Mouse (Mus musculus): Measurements from ENCODE around the gene Topbp1. TPM values are rescaled to one million over a fixed set of nuclear protein-coding genes. Genes with fewer than 3 reads are reported as not detected.
A peak's percentile ranks its signal among the peaks of the same experiment; 100 is the strongest.

The Topbp1 gene
- polyA plus RNA-seq, 1 experiment = not detected

- no peak overlapping the region for H3K4me3 ChIP-seq (ENCODE audit: insufficient read depth, low read depth, low read length)
- H3K4me1 ChIP-seq (ENCODE audit: control insufficient read depth, insufficient read depth, low read length) = peaks cover 4% of the 10 kb centered on the region; the same call in 1 of the 2 replicates
- H3K27ac ChIP-seq (ENCODE audit: insufficient read depth, low read depth, low read length) = no peak overlapping the region
- 39% methylated on average over 6 of the region's 6 CpGs for WGBS
- TF ChIP-seq POLR2A (IDR thresholded peaks at IDR 0.05; ENCODE audit: insufficient read depth, low read depth, low read length) (no peak), CTCF (IDR thresholded peaks at IDR 0.05; ENCODE audit: insufficient read depth, low read depth, low read length) (no peak)
Measured at GRCm38 (mm10) chr9:103363088-103363487, 58.1 kb downstream of the Topbp1 start.

DNA sequence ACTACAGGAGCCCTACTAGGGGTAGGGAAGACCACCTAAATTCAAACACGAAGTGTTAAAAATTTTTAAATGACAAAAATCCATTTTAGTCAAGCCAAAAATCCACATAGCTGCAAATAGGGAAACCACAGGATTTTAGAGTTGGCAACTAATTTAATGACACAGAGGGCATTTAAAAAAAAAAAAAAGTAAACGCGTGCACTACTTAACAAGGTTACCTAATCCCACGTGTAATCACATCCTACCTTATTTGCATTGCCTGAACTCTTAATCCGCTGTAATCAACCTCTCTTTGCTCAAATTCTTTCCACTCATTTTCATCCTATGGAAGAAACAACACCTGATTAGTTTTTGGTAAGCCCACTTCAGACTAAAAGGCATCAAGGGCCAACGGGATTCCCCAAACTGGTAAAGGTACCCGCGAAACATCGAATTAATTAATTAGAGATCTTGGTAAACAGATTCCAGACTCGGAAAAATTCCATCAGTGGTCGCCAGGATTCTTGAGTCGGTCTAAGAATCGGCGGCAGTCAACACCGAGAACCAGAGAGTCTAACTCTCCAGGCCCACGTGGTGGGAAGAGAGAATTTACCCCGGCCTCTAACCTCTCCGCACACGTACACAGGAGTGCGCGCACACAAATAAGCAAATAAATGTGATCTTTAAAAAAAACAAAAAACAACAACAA lies 58.9 kb downstream of the Topbp1 start:
- Histone ChIP-seq H3K4me1 (ENCODE audit: control insufficient read depth, insufficient read depth, low read length) (peaks cover 4% of the 10 kb centered on the region; the same call in 1 of the 2 replicates), H3K4me3 (ENCODE audit: insufficient read depth, low read depth, low read length) (peak overlapping the region; percentile 93), H3K27ac (ENCODE audit: insufficient read depth, low read depth, low read length) (no peak overlapping the region)
- TF ChIP-seq POLR2A (IDR thresholded peaks at IDR 0.05; ENCODE audit: insufficient read depth, low read depth, low read length) (no peak), CTCF (IDR thresholded peaks at IDR 0.05; ENCODE audit: insufficient read depth, low read depth, low read length) (no peak)
- WGBS = 4% methylated on average over 21 of the region's 21 CpGs

- WGBS = 3% methylated on average over 92 of the region's 94 CpGs
- Histone ChIP-seq H3K27ac (ENCODE audit: insufficient read depth, low read depth, low read length) (peak overlapping the region; percentile 92), H3K4me1 (ENCODE audit: control insufficient read depth, insufficient read depth, low read length) (peaks cover 5% of the 10 kb centered on the region), H3K4me3 (ENCODE audit: insufficient read depth, low read depth, low read length) (peak overlapping the region; percentile 93)
- no peak; the same call in 1 of the 2 replicates for TF ChIP-seq CTCF (IDR thresholded peaks at IDR 0.05; ENCODE audit: insufficient read depth, low read depth, low read length)
- no peak; the same call in 1 of the 2 replicates for TF ChIP-seq POLR2A (IDR thresholded peaks at IDR 0.05; ENCODE audit: insufficient read depth, low read depth, low read length)
Measured at GRCm38 (mm10) chr9:103364601-103365289, 59.7 kb downstream of the Topbp1 start.

GRCm38 (mm10) chr9:103365290-103366247 lies 60.6 kb downstream of the Topbp1 start, which contains the start of gene Cdv3:
TSS of gene Cdv3 (minus strand) at chr9:103365840.
- H3K4me3 ChIP-seq (ENCODE audit: insufficient read depth, low read depth, low read length) = peak within 1 kb of the TSS; percentile 93
- TF ChIP-seq POLR2A (IDR thresholded peaks at IDR 0.05; ENCODE audit: insufficient read depth, low read depth, low read length) = peak; percentile 30; the same call in 1 of the 2 replicates
- no peak for TF ChIP-seq CTCF (IDR thresholded peaks at IDR 0.05; ENCODE audit: insufficient read depth, low read depth, low read length)
- WGBS = 2% methylated on average over 79 of the region's 95 CpGs
- H3K27ac ChIP-seq (ENCODE audit: insufficient read depth, low read depth, low read length) = peak within 1 kb of the TSS; percentile 92
- peaks cover 11% of the 10 kb centered on the region for H3K4me1 ChIP-seq (ENCODE audit: control insufficient read depth, insufficient read depth, low read length)

DNA sequence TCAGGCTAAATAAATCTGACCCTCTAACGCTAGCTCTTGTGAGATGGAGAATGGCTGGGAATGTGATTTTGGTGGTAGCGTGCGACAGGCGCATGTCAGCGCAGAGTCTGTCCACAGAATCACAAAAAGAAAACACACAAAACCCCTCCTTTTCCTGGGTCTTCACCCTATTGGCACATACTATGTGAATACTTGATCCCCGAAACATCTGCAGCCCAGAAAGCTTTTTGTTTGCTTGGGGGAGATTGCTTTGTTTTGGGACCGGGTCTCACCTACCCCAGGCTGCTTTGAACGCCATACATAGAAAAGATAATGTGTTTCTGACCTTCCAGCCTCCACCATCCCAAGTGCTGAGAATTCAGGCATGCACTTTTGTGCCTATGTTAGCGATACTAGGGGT lies 61.3 kb downstream of the Topbp1 start:
- peak overlapping the region; percentile 31; the same call in 1 of the 2 replicates for H3K4me3 ChIP-seq (ENCODE audit: insufficient read depth, low read depth, low read length)
- peak overlapping the region; percentile 8 for H3K27ac ChIP-seq (ENCODE audit: insufficient read depth, low read depth, low read length)
- H3K4me1 ChIP-seq (ENCODE audit: control insufficient read depth, insufficient read depth, low read length) = peaks cover 11% of the 10 kb centered on the region
- 64% methylated on average over 9 of the region's 9 CpGs for WGBS
- TF ChIP-seq CTCF (IDR thresholded peaks at IDR 0.05; ENCODE audit: insufficient read depth, low read depth, low read length) (no peak), POLR2A (IDR thresholded peaks at IDR 0.05; ENCODE audit: insufficient read depth, low read depth, low read length) (no peak)

DNA sequence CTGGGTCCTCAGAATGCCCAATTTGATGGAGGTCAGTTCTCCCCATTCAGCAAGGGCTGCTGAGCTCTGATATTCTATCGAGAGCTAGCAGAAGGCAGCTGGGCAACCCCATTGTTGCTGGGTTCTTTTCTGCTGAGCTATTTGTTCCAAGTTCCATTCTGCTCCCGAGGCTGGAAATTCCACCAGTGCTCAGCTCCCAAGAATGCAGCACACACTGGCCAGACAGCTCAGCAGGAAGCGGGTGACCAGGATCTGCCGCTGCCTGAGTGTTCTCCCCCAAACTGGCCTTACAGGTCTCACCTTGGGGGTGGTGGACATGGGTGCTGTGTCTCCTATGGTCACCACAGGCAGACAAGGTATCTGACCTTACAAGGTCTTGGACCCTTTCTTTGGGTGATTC lies 64.9 kb downstream of the Topbp1 start:
- Histone ChIP-seq H3K27ac (ENCODE audit: insufficient read depth, low read depth, low read length) (no peak overlapping the region), H3K4me3 (ENCODE audit: insufficient read depth, low read depth, low read length) (no peak overlapping the region), H3K4me1 (ENCODE audit: control insufficient read depth, insufficient read depth, low read length) (peaks cover 11% of the 10 kb centered on the region)
- TF ChIP-seq POLR2A (IDR thresholded peaks at IDR 0.05; ENCODE audit: insufficient read depth, low read depth, low read length) (no peak), CTCF (IDR thresholded peaks at IDR 0.05; ENCODE audit: insufficient read depth, low read depth, low read length) (no peak)
- 62% methylated on average over 4 of the region's 4 CpGs for WGBS

- H3K4me1 ChIP-seq (ENCODE audit: control insufficient read depth, insufficient read depth, low read length) = peaks cover 7% of the 10 kb centered on the region
- no peak overlapping the region for H3K27ac ChIP-seq (ENCODE audit: insufficient read depth, low read depth, low read length)
- TF ChIP-seq CTCF (IDR thresholded peaks at IDR 0.05; ENCODE audit: insufficient read depth, low read depth, low read length) (no peak), POLR2A (IDR thresholded peaks at IDR 0.05; ENCODE audit: insufficient read depth, low read depth, low read length) (no peak)
- H3K4me3 ChIP-seq (ENCODE audit: insufficient read depth, low read depth, low read length) = no peak overlapping the region
- WGBS = 75% methylated on average over 5 of the region's 5 CpGs
Measured at GRCm38 (mm10) chr9:103372271-103373010, 67.4 kb downstream of the Topbp1 start.
